Mouse (Mus musculus) limb, embryonic 13.5 days (tissue): ENCODE measurements around the gene Hnrnpm. TPM values are rescaled to one million over a fixed set of nuclear protein-coding genes. Genes with fewer than 3 reads are reported as not detected.
"Not testable (repeated sequence)": the region's sequence is repeated elsewhere in the genome, so short reads cannot be mapped to it uniquely, and the experiment has no call there.

Source experiments
- ATAC-seq: fragments of 200-750 bp; cut with Nextera tagmentation; 2 replicates; pipeline ENCODE4 v1.8.0; 2017; ENCODE audit warnings: low read depth, moderate number of reproducible peaks, moderate TSS enrichment; ENCODE audit not compliant: low FRiP score
- H3K27ac ChIP-seq: fragments of 300-500 bp; sonication (generic); 2 replicates; pipeline ENCODE4 v1.5.1; 2015; ENCODE audit warnings: inconsistent platforms, mild to moderate bottlenecking, moderate library complexity
- H3K27me3 ChIP-seq: fragments of 300-500 bp; sonication (generic); 2 replicates; pipeline ENCODE4 v1.6.1; 2015; ENCODE audit warnings: mild to moderate bottlenecking, inconsistent platforms
- H3K36me3 ChIP-seq: fragments of 300-500 bp; sonication (generic); 2 replicates; pipeline ENCODE4 v1.6.1; 2015; ENCODE audit warnings: inconsistent platforms, mild to moderate bottlenecking, moderate library complexity
- H3K4me1 ChIP-seq: fragments of 300-500 bp; sonication (generic); 2 replicates; pipeline ENCODE4 v1.6.1; 2015; ENCODE audit warnings: inconsistent platforms
- H3K4me2 ChIP-seq: fragments of 300-500 bp; sonication (generic); replicated peaks from 2 replicates; pipeline ENCODE4 v1.6.1; 2015; ENCODE audit warnings: inconsistent platforms, mild to moderate bottlenecking, moderate library complexity
- H3K4me3 ChIP-seq: fragments of 300-500 bp; sonication (generic); 2 replicates; pipeline ENCODE4 v1.5.1; 2015; ENCODE audit warnings: moderate library complexity, mild to moderate bottlenecking, inconsistent platforms
- H3K9ac ChIP-seq: fragments of 300-500 bp; sonication (generic); 2 replicates; pipeline ENCODE4 v1.6.1; 2015; ENCODE audit warnings: mild to moderate bottlenecking, inconsistent platforms
- H3K9me3 ChIP-seq: fragments of 300-500 bp; sonication (generic); 2 replicates; pipeline ENCODE4 v1.6.1; 2016; ENCODE audit warnings: inconsistent platforms
- WGBS: fragments of 180-500 bp; shearing (Covaris S2); methylation state at CpG from one replicate; pipeline ENCODE4 v1.1.7; 2015; 5-methylcytosine and 5-hydroxymethylcytosine counted together
- polyA plus RNA-seq: library from polyadenylated mRNA; unstranded; fragments of >200 nt; fragmentation: Nextera tagmentation; extraction: Ambion mirVana; gene quantifications from 2 replicates; pipeline ENCODE4 v1.2.1, GENCODE M21; 2015

Hnrnpm gene
- polyA plus RNA-seq, result 379 and 395 TPM in 2 replicates

GRCm38 (mm10) chr17:33686760-33687159 lies at the start of gene Hnrnpm:
TSS of gene Hnrnpm (minus strand) at chr17:33686860.
- Histone ChIP-seq H3K27ac (peak within 1 kb of the TSS; percentile 44; the same call in 1 of the 2 replicates), H3K9ac (peak within 1 kb of the TSS; percentile 99; the same call in 1 of the 2 replicates), H3K4me1 (peaks cover 30% of the 10 kb centered on the region), H3K9me3 (no peaks in the 10 kb centered on the region), H3K36me3 (peaks cover 19% of the 10 kb centered on the region), H3K4me2 (peak within 1 kb of the TSS; percentile 98), H3K27me3 (no peaks in the 10 kb centered on the region), H3K4me3 (peak within 1 kb of the TSS; percentile 92)
- ATAC-seq, result no peak
- 84% methylated on average over 1 of the region's 1 CpGs for whole genome bisulfite sequencing

GRCm38 (mm10) chr17:33733526-33733925 lies 46.9 kb upstream of the Hnrnpm start:
- ATAC-seq, result not testable (repeated sequence)
- WGBS, result 81% methylated on average over 10 of the region's 10 CpGs

GRCm38 (mm10) chr17:33732556-33733083 lies 46.0 kb upstream of the Hnrnpm start:
- not testable (repeated sequence) for H3K9me3 ChIP-seq, ATAC-seq, H3K9ac ChIP-seq, H3K4me2 ChIP-seq, H3K36me3 ChIP-seq, H3K4me3 ChIP-seq, H3K27ac ChIP-seq, H3K27me3 ChIP-seq, H3K4me1 ChIP-seq
- 74% methylated on average over 9 of the region's 9 CpGs for WGBS

More at GRCm38 (mm10) chr17:33733526-33733925, 46.9 kb upstream of the Hnrnpm start:
- H3K36me3 ChIP-seq, H3K4me1 ChIP-seq, H3K9ac ChIP-seq, H3K4me2 ChIP-seq, H3K27me3 ChIP-seq, H3K9me3 ChIP-seq, H3K27ac ChIP-seq, H3K4me3 ChIP-seq: not testable (repeated sequence)

GRCm38 (mm10) chr17:33729215-33729614 lies 42.6 kb upstream of the Hnrnpm start:
- Histone ChIP-seq H3K27me3 (no peaks in the 10 kb centered on the region), H3K4me3 (no peak overlapping the region), H3K4me2 (no peak overlapping the region), H3K9ac (no peak overlapping the region), H3K36me3 (no peaks in the 10 kb centered on the region), H3K27ac (no peak overlapping the region), H3K4me1 (no peaks in the 10 kb centered on the region), H3K9me3 (no peaks in the 10 kb centered on the region)
- 57% methylated on average over 2 of the region's 2 CpGs for WGBS
- ATAC-seq, result no peak

GRCm38 (mm10) chr17:33728396-33728795 lies 41.7 kb upstream of the Hnrnpm start:
- WGBS, result 76% methylated on average over 2 of the region's 2 CpGs
- no peaks in the 10 kb centered on the region for H3K4me1 ChIP-seq
- no peak for ATAC-seq

GRCm38 (mm10) chr17:33719736-33720378 lies 33.2 kb upstream of the Hnrnpm start:
- H3K4me2 ChIP-seq, result no peak overlapping the region
- no peak overlapping the region for H3K9ac ChIP-seq
- no peak for ATAC-seq
- no peak overlapping the region for H3K4me3 ChIP-seq
- WGBS, result 93% methylated on average over 7 of the region's 7 CpGs
- H3K27ac ChIP-seq, result no peak overlapping the region
- H3K4me1 ChIP-seq, result 0 out of 2 replicates have a peak, but pooled peaks cover 4% of the 10 kb centered on the region
- no peaks in the 10 kb centered on the region for H3K9me3 ChIP-seq
- no peaks in the 10 kb centered on the region for H3K27me3 ChIP-seq
- H3K36me3 ChIP-seq, result no peaks in the 10 kb centered on the region

More at GRCm38 (mm10) chr17:33728396-33728795, 41.7 kb upstream of the Hnrnpm start:
- no peaks in the 10 kb centered on the region for H3K9me3 ChIP-seq
- H3K27me3 ChIP-seq, result no peaks in the 10 kb centered on the region
- no peak overlapping the region for H3K4me3 ChIP-seq
- no peak overlapping the region for H3K27ac ChIP-seq
- H3K9ac ChIP-seq, result no peak overlapping the region
- no peak overlapping the region for H3K4me2 ChIP-seq
- no peaks in the 10 kb centered on the region for H3K36me3 ChIP-seq

- Histone ChIP-seq H3K9ac (no peak overlapping the region), H3K27ac (no peak overlapping the region), H3K4me1 (0 out of 2 replicates have a peak, but pooled peaks cover 4% of the 10 kb centered on the region), H3K9me3 (no peaks in the 10 kb centered on the region), H3K4me3 (peak overlapping the region; percentile 84), H3K27me3 (no peaks in the 10 kb centered on the region), H3K4me2 (peak overlapping the region; percentile 84), H3K36me3 (no peaks in the 10 kb centered on the region)
- WGBS, result 45% methylated on average over 10 of the region's 10 CpGs
- no peak for ATAC-seq
Observed at GRCm38 (mm10) chr17:33718944-33719725, 32.5 kb upstream of the Hnrnpm start.

- Histone ChIP-seq H3K27me3 (no peaks in the 10 kb centered on the region), H3K4me3 (peak within 1 kb of the TSS; percentile 84), H3K4me2 (peak within 1 kb of the TSS; percentile 84), H3K27ac (no peak within 1 kb of the TSS), H3K9me3 (no peaks in the 10 kb centered on the region), H3K9ac (peak within 1 kb of the TSS; percentile 79), H3K4me1 (0 out of 2 replicates have a peak, but pooled peaks cover 4% of the 10 kb centered on the region), H3K36me3 (no peaks in the 10 kb centered on the region)
- WGBS, result under 1% methylated on average over 46 of the region's 46 CpGs
- ATAC-seq, result peak; percentile 100
Observed at GRCm38 (mm10) chr17:33718384-33718881, 31.8 kb upstream of the Hnrnpm start, which contains the start of gene March2. TSS of gene March2 (minus strand) at chr17:33718670.

- H3K4me1 ChIP-seq, result 0 out of 2 replicates have a peak, but pooled peaks cover 4% of the 10 kb centered on the region
- H3K27ac ChIP-seq, result no peak overlapping the region
- no peaks in the 10 kb centered on the region for H3K27me3 ChIP-seq
- no peak for ATAC-seq
- H3K4me2 ChIP-seq, result peak overlapping the region; percentile 84
- H3K9me3 ChIP-seq, result no peaks in the 10 kb centered on the region
- no peaks in the 10 kb centered on the region for H3K36me3 ChIP-seq
- H3K4me3 ChIP-seq, result peak overlapping the region; percentile 84
- H3K9ac ChIP-seq, result peak overlapping the region; percentile 79
- WGBS, result 11% methylated on average over 8 of the region's 8 CpGs
Observed at GRCm38 (mm10) chr17:33717982-33718381, 31.3 kb upstream of the Hnrnpm start.

- WGBS, result 96% methylated on average over 1 of the region's 1 CpGs
- no peak for ATAC-seq
- Histone ChIP-seq H3K27ac (no peak overlapping the region), H3K36me3 (no peaks in the 10 kb centered on the region), H3K9ac (no peak overlapping the region), H3K9me3 (no peaks in the 10 kb centered on the region), H3K27me3 (no peaks in the 10 kb centered on the region), H3K4me1 (0 out of 2 replicates have a peak, but pooled peaks cover 4% of the 10 kb centered on the region), H3K4me2 (0 out of 2 replicates have a peak overlapping the region, but pooled peaks have one; percentile 1), H3K4me3 (no peak overlapping the region)
Observed at GRCm38 (mm10) chr17:33717246-33717645, 30.6 kb upstream of the Hnrnpm start.

- no peak overlapping the region for H3K9ac ChIP-seq
- no peak for ATAC-seq
- H3K9me3 ChIP-seq, result no peaks in the 10 kb centered on the region
- 0 out of 2 replicates have a peak, but pooled peaks cover 4% of the 10 kb centered on the region for H3K4me1 ChIP-seq
- H3K27me3 ChIP-seq, result no peaks in the 10 kb centered on the region
- no peak overlapping the region for H3K27ac ChIP-seq
- no peak overlapping the region for H3K4me2 ChIP-seq
- H3K36me3 ChIP-seq, result peaks cover 1% of the 10 kb centered on the region
- no peak overlapping the region for H3K4me3 ChIP-seq
- 97% methylated on average over 1 of the region's 1 CpGs for WGBS
Observed at GRCm38 (mm10) chr17:33714779-33715178, 28.1 kb upstream of the Hnrnpm start.

GRCm38 (mm10) chr17:33713271-33713670 lies 26.6 kb upstream of the Hnrnpm start:
- 79% methylated on average over 5 of the region's 5 CpGs for WGBS
- ATAC-seq, result no peak
- H3K27me3 ChIP-seq, result no peaks in the 10 kb centered on the region
- no peak overlapping the region for H3K27ac ChIP-seq
- H3K4me1 ChIP-seq, result 0 out of 2 replicates have a peak, but pooled peaks cover 4% of the 10 kb centered on the region
- no peaks in the 10 kb centered on the region for H3K9me3 ChIP-seq
- no peak overlapping the region for H3K4me3 ChIP-seq
- no peak overlapping the region for H3K9ac ChIP-seq
- H3K4me2 ChIP-seq, result no peak overlapping the region
- H3K36me3 ChIP-seq, result peaks cover 14% of the 10 kb centered on the region
